Mouse (Mus musculus) c-Kit-positive CD71-positive TER-119-negative erythroid progenitor cells, embryonic 14.5 days (primary cell): ENCODE data around the gene Cd81.

Source experiments
- DNase-seq: peaks from one replicate; pipeline ENCODE4 v3.0.0-alpha.2; 2013; ENCODE audit warnings: low read depth

The Cd81 gene

GRCm38 (mm10) chr7:143020764-143021163 lies 31.8 kb upstream of the Cd81 start:
- no peak for DNase-seq

- DNase-seq = no peak
Measured at GRCm38 (mm10) chr7:143021356-143022164, 31.0 kb upstream of the Cd81 start.

- no peak for DNase-seq
Measured at GRCm38 (mm10) chr7:143023499-143023898, 29.0 kb upstream of the Cd81 start.

GRCm38 (mm10) chr7:143024293-143024692 lies 28.2 kb upstream of the Cd81 start:
- no peak for DNase-seq

GRCm38 (mm10) chr7:143025496-143025895 lies 27.0 kb upstream of the Cd81 start:
- DNase-seq = no peak

GRCm38 (mm10) chr7:143027196-143027595 lies 25.3 kb upstream of the Cd81 start:
- no peak for DNase-seq

GRCm38 (mm10) chr7:143031816-143032215 lies 20.7 kb upstream of the Cd81 start:
- no peak for DNase-seq

- no peak for DNase-seq
Measured at GRCm38 (mm10) chr7:143033581-143033980, 19.0 kb upstream of the Cd81 start.

- DNase-seq = no peak
Measured at GRCm38 (mm10) chr7:143034112-143034511, 18.4 kb upstream of the Cd81 start.

GRCm38 (mm10) chr7:143034519-143035450 lies 17.8 kb upstream of the Cd81 start:
- DNase-seq = no peak

GRCm38 (mm10) chr7:143036787-143037186 lies 15.8 kb upstream of the Cd81 start:
- no peak for DNase-seq

GRCm38 (mm10) chr7:143037306-143037705 lies 15.2 kb upstream of the Cd81 start:
- no peak for DNase-seq

GRCm38 (mm10) chr7:143038174-143038931 lies 14.2 kb upstream of the Cd81 start:
- DNase-seq = no peak

GRCm38 (mm10) chr7:143040561-143040960 lies 12.0 kb upstream of the Cd81 start:
- no peak for DNase-seq

GRCm38 (mm10) chr7:143041138-143041822 lies 11.3 kb upstream of the Cd81 start:
- no peak for DNase-seq

- DNase-seq = no peak
Measured at GRCm38 (mm10) chr7:143042089-143042488, 10.4 kb upstream of the Cd81 start.

GRCm38 (mm10) chr7:143042897-143043300 lies 9.6 kb upstream of the Cd81 start:
- DNase-seq = no peak

- no peak for DNase-seq
Measured at GRCm38 (mm10) chr7:143044049-143044825, 8.3 kb upstream of the Cd81 start.

- no peak for DNase-seq
Measured at GRCm38 (mm10) chr7:143044826-143045206, 7.7 kb upstream of the Cd81 start.

GRCm38 (mm10) chr7:143046358-143046757 lies 6.2 kb upstream of the Cd81 start:
- no peak for DNase-seq

GRCm38 (mm10) chr7:143049331-143049730 lies 3.2 kb upstream of the Cd81 start:
- no peak for DNase-seq
